Mouse (Mus musculus): ENCODE results near the gene Ank2. TPM values are rescaled to one million over a fixed set of nuclear protein-coding genes. Genes with fewer than 3 reads are reported as not detected.

Gene Ank2
- 100 to 1,000 TPM; 675 to 811 TPM for total RNA-seq (2021)

- DNase-seq (ENCODE audit: extremely low spot score in 1 of 2, low spot score in 1 of 2) = peak; percentile 42 to 44
Measured at GRCm38 (mm10) chr3:127498742-127499400, at the start of gene Ank2. Gene Ank2 (minus strand): TSS chr3:127499350.

- DNase-seq (ENCODE audit: extremely low spot score in 1 of 2, low spot score in 1 of 2) = peak in 1 of 2 experiments; percentile 15
Measured at GRCm38 (mm10) chr3:127547882-127548281, 48.7 kb upstream of the Ank2 start.

GRCm38 (mm10) chr3:127544610-127545121, 45.5 kb upstream of the Ank2 start:
- DNase-seq (ENCODE audit: extremely low spot score in 1 of 2, low spot score in 1 of 2) = no peak

GRCm38 (mm10) chr3:127543976-127544375, 44.8 kb upstream of the Ank2 start:
- no peak for DNase-seq (ENCODE audit: extremely low spot score in 1 of 2, low spot score in 1 of 2)

GRCm38 (mm10) chr3:127539193-127539592, 40.0 kb upstream of the Ank2 start:
- DNase-seq (ENCODE audit: extremely low spot score in 1 of 2, low spot score in 1 of 2) = no peak

- DNase-seq (ENCODE audit: extremely low spot score in 1 of 2, low spot score in 1 of 2) = no peak
Measured at GRCm38 (mm10) chr3:127530293-127530692, 31.1 kb upstream of the Ank2 start.

- DNase-seq (ENCODE audit: extremely low spot score in 1 of 2, low spot score in 1 of 2) = no peak
Measured at GRCm38 (mm10) chr3:127529824-127530223, 30.7 kb upstream of the Ank2 start.

- no peak for DNase-seq (ENCODE audit: extremely low spot score in 1 of 2, low spot score in 1 of 2)
Measured at GRCm38 (mm10) chr3:127529210-127529609, 30.1 kb upstream of the Ank2 start.

GRCm38 (mm10) chr3:127527465-127528034, 28.4 kb upstream of the Ank2 start:
- no peak for DNase-seq (ENCODE audit: extremely low spot score in 1 of 2, low spot score in 1 of 2)

- DNase-seq (ENCODE audit: extremely low spot score in 1 of 2, low spot score in 1 of 2) = no peak
Measured at GRCm38 (mm10) chr3:127525188-127525819, 26.2 kb upstream of the Ank2 start.

- DNase-seq (ENCODE audit: extremely low spot score in 1 of 2, low spot score in 1 of 2) = no peak
Measured at GRCm38 (mm10) chr3:127521156-127521555, 22.0 kb upstream of the Ank2 start.

- no peak for DNase-seq (ENCODE audit: extremely low spot score in 1 of 2, low spot score in 1 of 2)
Measured at GRCm38 (mm10) chr3:127520300-127520699, 21.1 kb upstream of the Ank2 start.

GRCm38 (mm10) chr3:127515251-127515650, 16.1 kb upstream of the Ank2 start:
- DNase-seq (ENCODE audit: extremely low spot score in 1 of 2, low spot score in 1 of 2) = no peak

GRCm38 (mm10) chr3:127513699-127514098, 14.5 kb upstream of the Ank2 start:
- no peak for DNase-seq (ENCODE audit: extremely low spot score in 1 of 2, low spot score in 1 of 2)

- no peak for DNase-seq (ENCODE audit: extremely low spot score in 1 of 2, low spot score in 1 of 2)
Measured at GRCm38 (mm10) chr3:127512794-127513335, 13.7 kb upstream of the Ank2 start.

GRCm38 (mm10) chr3:127511786-127512746, 12.9 kb upstream of the Ank2 start:
- no peak for DNase-seq (ENCODE audit: extremely low spot score in 1 of 2, low spot score in 1 of 2)

GRCm38 (mm10) chr3:127507878-127508783, 9.0 kb upstream of the Ank2 start:
- DNase-seq (ENCODE audit: extremely low spot score in 1 of 2, low spot score in 1 of 2) = no peak

- DNase-seq (ENCODE audit: extremely low spot score in 1 of 2, low spot score in 1 of 2) = peak in 1 of 2 experiments; percentile 18
Measured at GRCm38 (mm10) chr3:127498197-127498741, 881 bp downstream of the Ank2 start.

GRCm38 (mm10) chr3:127492663-127493062, 6.5 kb downstream of the Ank2 start:
- no peak for DNase-seq (ENCODE audit: extremely low spot score in 1 of 2, low spot score in 1 of 2)

Measured in layer of hippocampus, postnatal 25 days (tissue).